Mouse (Mus musculus): ENCODE results near the gene Trmt10b.

DNA sequence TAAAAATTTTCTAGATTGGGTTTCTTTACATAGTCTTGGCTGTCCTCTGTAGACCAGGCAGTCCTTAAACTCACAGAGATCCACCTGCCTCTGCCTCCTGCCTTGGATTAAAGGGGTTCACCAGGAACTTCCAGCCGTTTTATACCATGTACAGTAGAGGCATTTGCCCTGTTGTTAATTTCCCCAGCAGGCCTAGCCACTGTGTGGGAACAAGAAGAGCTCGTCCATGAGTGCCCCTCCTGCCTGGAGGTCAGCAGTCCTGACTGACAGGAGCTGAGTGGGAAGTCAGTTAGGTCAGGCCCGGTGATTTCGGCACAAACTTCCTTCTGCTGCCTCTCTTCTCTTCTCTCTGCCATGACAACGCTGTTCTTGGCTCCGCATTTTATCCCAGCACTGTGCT, 11.7 kb downstream of the Trmt10b start:
- TF ChIP-seq CTCF (IDR thresholded peaks at IDR 0.05; ENCODE audit: control insufficient read depth, insufficient read depth, insufficient read length): no peak
- TF ChIP-seq MYOD1 (IDR thresholded peaks at IDR 0.05; ENCODE audit: control insufficient read depth, insufficient read length, low read depth): no peak
- TF ChIP-seq FOSL1 (IDR thresholded peaks at IDR 0.05; ENCODE audit: insufficient read depth, low read length, poor library complexity, severe bottlenecking): no peak
- no peak for TF ChIP-seq MYOG (IDR thresholded peaks at IDR 0.05; ENCODE audit: control insufficient read depth, extremely low read depth, insufficient read length)
- no peak for TF ChIP-seq USF1 (IDR thresholded peaks at IDR 0.05; ENCODE audit: low read depth)
- TF ChIP-seq MAX (IDR thresholded peaks at IDR 0.05): no peak
